Mouse (Mus musculus): ENCODE data around the gene Sort1. TPM values are rescaled to one million over a fixed set of nuclear protein-coding genes. Genes with fewer than 3 reads are reported as not detected.

Gene Sort1
- polyA plus RNA-seq, 1 experiment from 2014 or later = 11.7 TPM

GRCm38 (mm10) chr3:108313138-108313537 is 29.3 kb downstream of the Sort1 start:
- ATAC-seq (replicated peaks; ENCODE audit: low FRiP score, low read depth) = no peak
- WGBS = 91% methylated on average over 4 of the region's 4 CpGs

GRCm38 (mm10) chr3:108314038-108314675 is 30.3 kb downstream of the Sort1 start:
- peak; percentile 25; the same call in 1 of the 2 replicates for TF ChIP-seq CTCF (IDR thresholded peaks at IDR 0.05; ENCODE audit: low read depth)
- WGBS = 52% methylated on average over 8 of the region's 8 CpGs
- no peak for ATAC-seq (replicated peaks; ENCODE audit: low FRiP score, low read depth)

More at GRCm38 (mm10) chr3:108313138-108313537, 29.3 kb downstream of the Sort1 start:
- H3K9me3 ChIP-seq (replicated peaks; ENCODE audit: low read length) = no peaks in the 10 kb centered on the region
- H3K4me1 ChIP-seq (replicated peaks; ENCODE audit: insufficient read depth, low read length) = no peaks in the 10 kb centered on the region
- DNase-seq (ENCODE audit: low spot score) = no peak
- H3K36me3 ChIP-seq (ENCODE audit: insufficient read depth, low read length) = no peaks in the 10 kb centered on the region
- no peaks in the 10 kb centered on the region for H3K27me3 ChIP-seq (ENCODE audit: insufficient read depth, low read length)
- no peak overlapping the region for H3K27ac ChIP-seq
- TF ChIP-seq CTCF (IDR thresholded peaks at IDR 0.05; ENCODE audit: low read depth) = no peak
- no peak overlapping the region for H3K4me2 ChIP-seq (ENCODE audit: low read length)
- H3K9ac ChIP-seq (ENCODE audit: low read depth, low read length) = no peak overlapping the region
- H3K4me3 ChIP-seq (replicated peaks; ENCODE audit: low read depth, low read length) = no peak overlapping the region

GRCm38 (mm10) chr3:108318517-108318916 is 34.6 kb downstream of the Sort1 start:
- Histone ChIP-seq H3K4me3 (replicated peaks; ENCODE audit: low read depth, low read length) (no peak overlapping the region), H3K27ac (no peak overlapping the region), H3K27me3 (ENCODE audit: insufficient read depth, low read length) (no peaks in the 10 kb centered on the region), H3K9me3 (replicated peaks; ENCODE audit: low read length) (no peaks in the 10 kb centered on the region), H3K4me1 (replicated peaks; ENCODE audit: insufficient read depth, low read length) (no peaks in the 10 kb centered on the region), H3K4me2 (ENCODE audit: low read length) (no peak overlapping the region), H3K9ac (ENCODE audit: low read depth, low read length) (no peak overlapping the region), H3K36me3 (ENCODE audit: insufficient read depth, low read length) (no peaks in the 10 kb centered on the region)
- WGBS = 64% methylated on average over 2 of the region's 2 CpGs
- no peak for ATAC-seq (replicated peaks; ENCODE audit: low FRiP score, low read depth)
- DNase-seq (ENCODE audit: low spot score) = no peak
- no peak for TF ChIP-seq CTCF (IDR thresholded peaks at IDR 0.05; ENCODE audit: low read depth)

More at GRCm38 (mm10) chr3:108314038-108314675, 30.3 kb downstream of the Sort1 start:
- Histone ChIP-seq H3K27ac (no peak overlapping the region), H3K4me2 (ENCODE audit: low read length) (no peak overlapping the region), H3K9me3 (replicated peaks; ENCODE audit: low read length) (no peaks in the 10 kb centered on the region), H3K36me3 (ENCODE audit: insufficient read depth, low read length) (no peaks in the 10 kb centered on the region), H3K27me3 (ENCODE audit: insufficient read depth, low read length) (no peaks in the 10 kb centered on the region), H3K9ac (ENCODE audit: low read depth, low read length) (no peak overlapping the region), H3K4me1 (replicated peaks; ENCODE audit: insufficient read depth, low read length) (no peaks in the 10 kb centered on the region), H3K4me3 (replicated peaks; ENCODE audit: low read depth, low read length) (no peak overlapping the region)
- DNase-seq (ENCODE audit: low spot score) = no peak

GRCm38 (mm10) chr3:108321671-108322070 is 37.8 kb downstream of the Sort1 start:
- DNase-seq (ENCODE audit: low spot score) = no peak
- ATAC-seq (replicated peaks; ENCODE audit: low FRiP score, low read depth) = no peak
- no peak for TF ChIP-seq CTCF (IDR thresholded peaks at IDR 0.05; ENCODE audit: low read depth)
- Histone ChIP-seq H3K9ac (ENCODE audit: low read depth, low read length) (no peak overlapping the region), H3K27ac (no peak overlapping the region), H3K4me3 (replicated peaks; ENCODE audit: low read depth, low read length) (no peak overlapping the region), H3K27me3 (ENCODE audit: insufficient read depth, low read length) (no peaks in the 10 kb centered on the region), H3K36me3 (ENCODE audit: insufficient read depth, low read length) (no peaks in the 10 kb centered on the region), H3K4me2 (ENCODE audit: low read length) (no peak overlapping the region), H3K4me1 (replicated peaks; ENCODE audit: insufficient read depth, low read length) (no peaks in the 10 kb centered on the region), H3K9me3 (replicated peaks; ENCODE audit: low read length) (no peaks in the 10 kb centered on the region)
- WGBS = 77% methylated on average over 4 of the region's 4 CpGs

GRCm38 (mm10) chr3:108322136-108322535 is 38.3 kb downstream of the Sort1 start:
- no peak overlapping the region for H3K4me2 ChIP-seq (ENCODE audit: low read length)
- no peak overlapping the region for H3K4me3 ChIP-seq (replicated peaks; ENCODE audit: low read depth, low read length)
- DNase-seq (ENCODE audit: low spot score) (no peak), ATAC-seq (replicated peaks; ENCODE audit: low FRiP score, low read depth) (no peak)
- H3K9me3 ChIP-seq (replicated peaks; ENCODE audit: low read length) = no peaks in the 10 kb centered on the region
- no peak overlapping the region for H3K9ac ChIP-seq (ENCODE audit: low read depth, low read length)
- no peaks in the 10 kb centered on the region for H3K4me1 ChIP-seq (replicated peaks; ENCODE audit: insufficient read depth, low read length)
- H3K27me3 ChIP-seq (ENCODE audit: insufficient read depth, low read length) = no peaks in the 10 kb centered on the region
- 72% methylated on average over 4 of the region's 4 CpGs for WGBS
- no peak overlapping the region for H3K27ac ChIP-seq
- H3K36me3 ChIP-seq (ENCODE audit: insufficient read depth, low read length) = 0 out of 2 replicates have a peak, but pooled peaks cover 2% of the 10 kb centered on the region
- no peak for TF ChIP-seq CTCF (IDR thresholded peaks at IDR 0.05; ENCODE audit: low read depth)

- DNase-seq (ENCODE audit: low spot score) = no peak
- no peak for ATAC-seq (replicated peaks; ENCODE audit: low FRiP score, low read depth)
- no peak overlapping the region for H3K9ac ChIP-seq (ENCODE audit: low read depth, low read length)
- WGBS = 77% methylated on average over 3 of the region's 3 CpGs
- H3K9me3 ChIP-seq (replicated peaks; ENCODE audit: low read length) = no peaks in the 10 kb centered on the region
- H3K36me3 ChIP-seq (ENCODE audit: insufficient read depth, low read length) = 0 out of 2 replicates have a peak, but pooled peaks cover 2% of the 10 kb centered on the region
- no peak for TF ChIP-seq CTCF (IDR thresholded peaks at IDR 0.05; ENCODE audit: low read depth)
- no peaks in the 10 kb centered on the region for H3K4me1 ChIP-seq (replicated peaks; ENCODE audit: insufficient read depth, low read length)
- H3K4me2 ChIP-seq (ENCODE audit: low read length) = no peak overlapping the region
- H3K4me3 ChIP-seq (replicated peaks; ENCODE audit: low read depth, low read length) = no peak overlapping the region
- no peaks in the 10 kb centered on the region for H3K27me3 ChIP-seq (ENCODE audit: insufficient read depth, low read length)
- no peak overlapping the region for H3K27ac ChIP-seq
Measured at GRCm38 (mm10) chr3:108322962-108323361, 39.1 kb downstream of the Sort1 start.
